Mouse (Mus musculus) hindbrain, embryonic 12.5 days (tissue): Measurements from ENCODE around the gene Dync1h1. TPM values are rescaled to one million over a fixed set of nuclear protein-coding genes. Genes with fewer than 3 reads are reported as not detected.

Experiments
- ATAC-seq: fragments of 200-750 bp; cut with Nextera tagmentation; 2 replicates; pipeline ENCODE4 v1.8.0; 2017; ENCODE audit warnings: moderate TSS enrichment; ENCODE audit not compliant: low FRiP score
- H3K27ac ChIP-seq: fragments of 300-500 bp; sonication (generic); 2 replicates; pipeline ENCODE4 v1.5.1; 2016; ENCODE audit warnings: mild to moderate bottlenecking
- H3K27me3 ChIP-seq: fragments of 300-500 bp; sonication (generic); 2 replicates; pipeline ENCODE4 v1.6.1; 2016; ENCODE audit warnings: mild to moderate bottlenecking
- H3K36me3 ChIP-seq: fragments of 300-500 bp; sonication (generic); 2 replicates; pipeline ENCODE4 v1.6.1; 2016; ENCODE audit warnings: mild to moderate bottlenecking
- H3K4me1 ChIP-seq: fragments of 300-500 bp; sonication (generic); 2 replicates; pipeline ENCODE4 v1.6.1; 2016
- H3K4me2 ChIP-seq: fragments of 300-500 bp; sonication (generic); replicated peaks from 2 replicates; pipeline ENCODE4 v1.6.1; 2016; ENCODE audit warnings: mild to moderate bottlenecking
- H3K4me3 ChIP-seq: fragments of 300-500 bp; sonication (generic); 2 replicates; pipeline ENCODE4 v1.5.1; 2016; ENCODE audit warnings: mild to moderate bottlenecking
- H3K9ac ChIP-seq: fragments of 300-500 bp; sonication (generic); 2 replicates; pipeline ENCODE4 v1.6.1; 2016; ENCODE audit warnings: mild to moderate bottlenecking, moderate library complexity
- H3K9me3 ChIP-seq: fragments of 300-500 bp; sonication (generic); replicated peaks from 2 replicates; pipeline ENCODE4 v1.6.1; 2016; ENCODE audit warnings: mild to moderate bottlenecking
- WGBS: fragments of 180-500 bp; shearing (Covaris S2); methylation state at CpG from one replicate; pipeline ENCODE4 v1.1.7; 2016; 5-methylcytosine and 5-hydroxymethylcytosine counted together
- microRNA-seq: library from miRNA; unstranded; fragments of <30 nt; microRNA quantifications from one replicate; pipeline ENCODE4, GENCODE M21; 2017
- polyA plus RNA-seq: library from polyadenylated mRNA; unstranded; fragments of >200 nt; fragmentation: Nextera tagmentation; extraction: Ambion mirVana; gene quantifications from 2 replicates; pipeline ENCODE4 v1.2.1, GENCODE M21; 2016

The Dync1h1 gene
- polyA plus RNA-seq, 1 experiment from 2014 or later: 96.4 TPM

DNA sequence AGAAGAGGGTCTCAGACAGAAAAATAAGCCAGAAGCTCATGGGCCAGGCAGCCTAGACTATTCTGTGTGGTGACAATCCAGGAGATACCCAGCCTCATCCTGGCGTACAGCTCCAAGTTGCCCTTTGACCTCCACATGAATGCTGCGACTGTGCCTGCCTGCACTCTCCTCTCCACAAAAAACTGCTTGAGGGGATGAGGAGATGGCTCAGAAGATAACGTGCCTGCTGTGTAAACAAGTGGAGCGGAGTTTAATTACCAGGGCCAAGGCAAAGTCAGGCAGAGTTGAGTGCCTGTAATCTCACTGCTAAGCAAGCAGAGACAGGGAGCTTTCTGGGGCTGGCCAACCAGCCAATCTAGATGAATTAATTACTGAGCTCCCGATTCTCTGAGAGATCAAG is 114.8 kb downstream of the Dync1h1 start:
- Histone ChIP-seq H3K27ac (no peak overlapping the region), H3K4me1 (no peaks in the 10 kb centered on the region), H3K36me3 (no peaks in the 10 kb centered on the region), H3K4me2 (no peak overlapping the region), H3K9ac (no peak overlapping the region), H3K27me3 (peaks cover 6% of the 10 kb centered on the region; the same call in 1 of the 2 replicates), H3K9me3 (no peaks in the 10 kb centered on the region), H3K4me3 (no peak overlapping the region)
- no peak for ATAC-seq
- WGBS: 31% methylated on average over 5 of the region's 5 CpGs

Small RNA genes within 50 kb of the gene (microRNA-seq; reads per million reads assigned to microRNA genes)
- not detected for gene Gm27299

Other genes with a start within 250 kb of the Dync1h1 start
- gene Ppp2r5c, start 154.3 kb upstream of the Dync1h1 start, polyA plus RNA-seq: 153 and 163 TPM in 2 replicates
- gene 1700001K19Rik, start 81.2 kb downstream of the Dync1h1 start, polyA plus RNA-seq: not detected in 2 replicates
- gene Hsp90aa1, start 101.3 kb downstream of the Dync1h1 start, polyA plus RNA-seq: 1,025 and 1,103 TPM in 2 replicates
- gene Wdr20, start 136.5 kb downstream of the Dync1h1 start, polyA plus RNA-seq: 31.3 and 32.9 TPM in 2 replicates
- 12.6 and 13.5 TPM in 2 replicates for gene Mok, start 239.5 kb downstream of the Dync1h1 start, polyA plus RNA-seq
- 6.3 and 6.9 TPM in 2 replicates for gene Zfp839, start 248.8 kb downstream of the Dync1h1 start, polyA plus RNA-seq